Mouse (Mus musculus) kidney, adult 2 months (tissue): ENCODE data around the gene Med12l.

Experiments used
- CTCF ChIP-seq: fragments of 200-500 bp; conservative IDR thresholded peaks from 2 replicates; pipeline ENCODE4 v1.5.1; 2011; ENCODE audit warnings: low read depth, mild to moderate bottlenecking, control low read depth, low read length, moderate library complexity, mixed read lengths; ENCODE audit not compliant: insufficient read depth, insufficient read length
- POLR2A ChIP-seq: fragments of 200-500 bp; IDR thresholded peaks from one replicate; pipeline ENCODE4 v1.6.1; 2011; ENCODE audit warnings: low read depth, low read length, control low read depth

- TF ChIP-seq CTCF (no peak), POLR2A (no peak)
These were observed 538 bp downstream of the Med12l start for GRCm38 (mm10) chr3:59005996-59006730.
